Mouse (Mus musculus) C2C12 (cell line): Measurements from ENCODE around the gene Srrd.

Experiments used
- CEBPB ChIP-seq: IDR thresholded peaks from one replicate; pipeline ENCODE4 v1.6.1; 2011; ENCODE audit warnings: low read depth, mild to moderate bottlenecking, control low read depth, moderate library complexity
- CTCF ChIP-seq: IDR thresholded peaks from one replicate; pipeline ENCODE4 v1.5.1; 2011; ENCODE audit not compliant: control insufficient read depth, insufficient read depth, insufficient read length

DNA sequence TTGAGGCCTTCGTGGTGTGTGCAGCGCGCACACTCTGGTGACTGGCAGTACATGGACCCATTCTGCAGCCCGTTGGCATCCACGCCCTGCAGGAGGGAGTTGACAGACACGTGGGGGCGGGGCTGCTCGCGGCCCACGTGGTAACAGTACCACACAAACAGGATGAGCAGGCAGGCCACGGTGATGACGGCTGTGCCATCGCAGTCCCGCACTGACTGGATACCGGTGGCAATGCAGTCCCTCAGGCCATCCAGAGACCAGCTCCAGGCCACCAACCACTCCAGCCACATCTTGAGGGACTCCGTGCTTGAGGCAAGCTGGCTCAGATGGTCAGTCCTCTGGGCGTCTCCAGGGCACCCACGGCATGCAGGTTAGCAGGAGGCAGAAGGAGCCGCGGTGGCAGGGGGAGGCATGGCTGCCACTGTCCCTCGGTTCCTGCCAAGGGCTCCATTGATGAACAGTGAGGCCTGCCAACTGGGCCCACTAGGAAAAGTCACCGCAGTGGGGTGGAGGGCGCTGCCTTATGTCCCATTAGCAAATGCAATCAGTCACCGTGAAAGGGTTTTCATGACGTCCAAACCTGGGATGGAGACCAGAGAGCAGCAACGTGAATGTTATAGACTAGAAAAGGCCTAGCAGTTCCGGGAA, 49.0 kb upstream of the Srrd start:
- TF ChIP-seq CTCF (no peak), CEBPB (no peak)
